Mouse (Mus musculus) heart, postnatal 0 days (tissue): ENCODE results near the gene Pomgnt1. TPM values are rescaled to one million over a fixed set of nuclear protein-coding genes. Genes with fewer than 3 reads are reported as not detected.

Experiments used
- ATAC-seq: fragments of 200-750 bp; cut with Nextera tagmentation; 2 replicates; pipeline ENCODE4 v1.8.0; 2017; ENCODE audit warnings: low read depth, moderate number of reproducible peaks, moderate library complexity; ENCODE audit not compliant: insufficient read depth
- DNase-seq: peaks from one replicate; pipeline ENCODE4 v3.0.0-alpha.2; 2016; ENCODE audit warnings: low spot score
- H3K27ac ChIP-seq: fragments of 300-500 bp; sonication (generic); 2 replicates; pipeline ENCODE4 v1.5.1; 2014; ENCODE audit warnings: low read depth, mild to moderate bottlenecking
- H3K27me3 ChIP-seq: fragments of 300-500 bp; sonication (generic); 2 replicates; pipeline ENCODE4 v1.6.1; 2014; ENCODE audit warnings: low read length, mixed read lengths; ENCODE audit not compliant: control insufficient read depth, insufficient read depth
- H3K36me3 ChIP-seq: fragments of 300-500 bp; sonication (generic); replicated peaks from 2 replicates; pipeline ENCODE4 v1.6.1; 2014; ENCODE audit warnings: low read length, mixed read lengths; ENCODE audit not compliant: control insufficient read depth, insufficient read depth
- H3K4me1 ChIP-seq: fragments of 300-500 bp; sonication (generic); 2 replicates; pipeline ENCODE4 v1.6.1; 2014; ENCODE audit warnings: antibody characterized with exemption; ENCODE audit not compliant: control insufficient read depth, insufficient read depth
- H3K4me2 ChIP-seq: fragments of 300-500 bp; sonication (generic); 2 replicates; pipeline ENCODE4 v1.6.1; 2014; ENCODE audit warnings: low read depth, mild to moderate bottlenecking, low read length, moderate library complexity
- H3K4me3 ChIP-seq: fragments of 300-500 bp; sonication (generic); 2 replicates; pipeline ENCODE4 v1.5.1; 2014; ENCODE audit warnings: low read depth, low read length
- H3K9ac ChIP-seq: fragments of 300-500 bp; sonication (generic); replicated peaks from 2 replicates; pipeline ENCODE4 v1.6.1; 2014; ENCODE audit warnings: low read depth, low read length, mixed read lengths
- H3K9me3 ChIP-seq: fragments of 300-500 bp; sonication (generic); replicated peaks from 2 replicates; pipeline ENCODE4 v1.6.1; 2016; ENCODE audit warnings: low read length; ENCODE audit not compliant: control insufficient read depth
- CTCF ChIP-seq: IDR thresholded peaks from 2 replicates; pipeline ENCODE4 v1.5.1; 2016; ENCODE audit warnings: antibody characterized with exemption, control low read depth, low read depth
- EP300 ChIP-seq: IDR thresholded peaks from 2 replicates; pipeline ENCODE4 v1.6.1; 2016; ENCODE audit warnings: antibody characterized with exemption, low read depth
- WGBS: fragments of 180-500 bp; shearing (Covaris S2); extraction: QIAGEN DNeasy Blood & Tissue Kit; methylation state at CpG from one replicate; pipeline ENCODE4 v1.1.7; 2014; 5-methylcytosine and 5-hydroxymethylcytosine counted together
- polyA plus RNA-seq: library from polyadenylated mRNA; unstranded; fragments of >200 nt; fragmentation: Nextera tagmentation; extraction: Ambion mirVana; gene quantifications from 2 replicates; pipeline ENCODE4 v1.2.1, GENCODE M21; 2015
- total RNA-seq: library from RNA; depleted of rRNA; stranded (reverse); fragments of >200 nt; gene quantifications from 2 replicates; pipeline ENCODE4 v1.2.3, GENCODE M21; 2014; ENCODE audit warnings: low replicate concordance

Gene Pomgnt1
- total and polyA plus RNA-seq, 2 experiments from 2014 or later: 59.6 to 91.3 TPM

DNA sequence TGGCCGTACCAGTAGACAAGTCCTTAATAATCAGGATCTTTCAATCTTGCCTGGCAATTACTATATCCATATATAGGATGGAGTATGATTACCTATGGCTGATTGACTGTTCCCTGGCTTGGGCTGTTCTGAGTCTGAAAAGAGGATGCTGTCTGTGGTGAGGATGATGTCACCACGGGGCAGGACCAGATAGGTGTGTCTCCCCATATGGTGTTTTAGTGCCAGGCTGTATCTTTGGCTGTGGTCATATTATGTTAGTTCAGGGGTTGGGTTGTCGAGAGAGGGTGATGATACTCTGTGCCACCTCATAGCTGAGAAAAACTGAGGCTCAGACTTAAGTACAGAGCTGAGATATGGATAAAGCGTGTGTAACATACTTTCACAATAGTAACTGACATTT lies 61.4 kb downstream of the Pomgnt1 start:
- DNase-seq (no peak), ATAC-seq (no peak)
- Histone ChIP-seq H3K4me3 (no peak overlapping the region), H3K27ac (no peak overlapping the region), H3K9me3 (no peaks in the 10 kb centered on the region), H3K4me2 (no peak overlapping the region), H3K4me1 (peaks cover 10% of the 10 kb centered on the region), H3K9ac (no peak overlapping the region), H3K36me3 (no peaks in the 10 kb centered on the region), H3K27me3 (no peaks in the 10 kb centered on the region)
- no peak for TF ChIP-seq CTCF
- no peak for TF ChIP-seq EP300
- 79% methylated on average over 4 of the region's 4 CpGs for WGBS

DNA sequence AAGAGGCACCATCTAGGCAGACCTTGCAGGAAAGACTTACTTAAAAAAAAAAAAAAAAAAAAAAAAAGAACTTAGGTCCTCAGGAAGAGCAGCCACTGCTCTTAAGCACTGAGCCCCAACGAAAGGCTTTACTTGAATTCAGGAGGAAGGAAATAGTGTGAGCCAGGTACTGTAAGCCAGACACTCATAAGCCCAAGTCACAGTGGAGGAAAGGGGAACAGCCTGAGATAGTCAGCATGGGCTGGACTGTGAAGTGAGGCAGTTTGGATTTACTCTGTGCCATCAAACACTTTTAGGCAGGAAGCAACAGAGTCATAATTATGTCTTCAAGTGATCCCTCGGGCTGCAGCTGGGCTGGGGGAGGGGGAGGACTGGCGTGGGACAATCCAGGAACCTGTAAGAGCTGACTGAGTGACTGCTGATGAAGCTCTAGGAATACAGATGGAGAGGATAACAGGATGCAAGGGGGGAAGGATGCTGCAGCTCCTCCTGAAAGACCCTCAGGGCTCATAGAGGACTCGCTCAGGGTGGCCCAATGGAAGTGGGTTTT lies 68.7 kb downstream of the Pomgnt1 start:
- TF ChIP-seq EP300: no peak
- no peak for TF ChIP-seq CTCF
- H3K27ac ChIP-seq: no peak overlapping the region
- H3K4me2 ChIP-seq: no peak overlapping the region
- no peaks in the 10 kb centered on the region for H3K27me3 ChIP-seq
- H3K36me3 ChIP-seq: no peaks in the 10 kb centered on the region
- DNase-seq (no peak), ATAC-seq (no peak)
- 0 out of 2 replicates have a peak, but pooled peaks cover 3% of the 10 kb centered on the region for H3K4me1 ChIP-seq
- H3K9ac ChIP-seq: no peak overlapping the region
- no peaks in the 10 kb centered on the region for H3K9me3 ChIP-seq
- 39% methylated on average over 4 of the region's 4 CpGs for WGBS
- no peak overlapping the region for H3K4me3 ChIP-seq

DNA sequence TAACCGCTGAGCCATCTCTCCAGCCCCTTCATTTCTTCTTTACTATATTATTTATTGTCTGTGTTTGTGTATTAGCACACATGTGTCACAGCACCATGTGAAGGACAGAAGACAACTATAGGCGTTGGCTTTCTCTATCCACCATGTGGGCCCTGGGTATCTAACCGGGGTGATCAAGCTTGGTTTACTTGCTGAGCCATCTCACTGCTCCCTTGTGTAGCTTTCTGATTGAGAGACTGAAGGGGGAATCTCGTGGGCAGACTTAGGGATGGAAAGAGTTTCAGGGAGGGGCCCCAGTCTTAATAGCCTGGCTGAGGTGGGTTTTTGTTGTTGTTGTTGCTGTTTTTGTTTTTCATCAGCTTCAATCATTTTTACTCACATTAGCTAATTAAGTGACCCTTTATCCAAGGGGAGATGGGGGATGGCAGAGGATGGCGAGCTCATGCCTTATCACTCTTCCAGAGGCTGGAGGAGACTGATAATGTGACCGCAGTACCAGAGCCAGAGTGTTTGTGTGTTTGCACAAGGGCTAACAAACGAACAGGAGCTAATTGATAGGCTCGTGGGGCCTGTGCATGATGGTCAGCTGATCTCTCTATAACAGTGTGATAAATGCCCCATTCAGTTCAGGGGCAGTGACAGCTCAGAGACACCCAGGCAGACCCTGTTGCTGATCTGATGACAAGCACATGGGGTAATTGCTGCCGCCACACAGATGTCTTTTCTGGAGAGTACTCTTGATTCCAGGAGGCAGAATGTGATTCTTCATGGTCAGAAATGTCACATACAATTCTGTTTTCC lies 70.1 kb downstream of the Pomgnt1 start:
- Histone ChIP-seq H3K27me3 (no peaks in the 10 kb centered on the region), H3K4me3 (no peak overlapping the region), H3K4me2 (no peak overlapping the region), H3K36me3 (no peaks in the 10 kb centered on the region), H3K27ac (no peak overlapping the region), H3K4me1 (0 out of 2 replicates have a peak, but pooled peaks cover 3% of the 10 kb centered on the region), H3K9me3 (no peaks in the 10 kb centered on the region), H3K9ac (no peak overlapping the region)
- 43% methylated on average over 9 of the region's 9 CpGs for WGBS
- ATAC-seq (no peak), DNase-seq (no peak)
- TF ChIP-seq CTCF (no peak), EP300 (no peak)

DNA sequence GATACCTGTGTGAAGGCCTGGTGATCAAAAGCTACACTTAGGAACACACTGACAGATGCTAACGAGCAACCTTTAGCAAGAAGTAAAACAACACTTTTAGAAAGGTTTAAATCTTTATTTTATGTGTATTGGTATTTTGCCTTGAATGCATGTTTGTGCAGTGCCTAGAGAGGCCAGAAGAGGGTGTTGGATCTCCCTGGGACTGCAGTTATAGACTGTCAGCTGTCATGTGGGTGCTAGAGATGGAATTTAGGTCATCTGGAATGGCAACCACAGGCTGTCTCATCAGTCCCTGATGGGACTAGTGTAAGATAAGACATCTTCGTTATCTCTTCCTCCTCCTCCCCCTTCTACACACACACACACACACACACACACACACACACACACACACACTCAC lies 74.8 kb downstream of the Pomgnt1 start:
- H3K27ac ChIP-seq: no peak overlapping the region
- H3K4me3 ChIP-seq: no peak overlapping the region
- 0 out of 2 replicates have a peak, but pooled peaks cover 3% of the 10 kb centered on the region for H3K4me1 ChIP-seq
- no peak overlapping the region for H3K9ac ChIP-seq
- WGBS: 53% methylated on average over 2 of the region's 2 CpGs
- H3K36me3 ChIP-seq: no peaks in the 10 kb centered on the region
- ATAC-seq (no peak), DNase-seq (no peak)
- H3K9me3 ChIP-seq: no peaks in the 10 kb centered on the region
- no peaks in the 10 kb centered on the region for H3K27me3 ChIP-seq
- H3K4me2 ChIP-seq: no peak overlapping the region
- peak; percentile 30 for TF ChIP-seq CTCF
- TF ChIP-seq EP300: no peak

DNA sequence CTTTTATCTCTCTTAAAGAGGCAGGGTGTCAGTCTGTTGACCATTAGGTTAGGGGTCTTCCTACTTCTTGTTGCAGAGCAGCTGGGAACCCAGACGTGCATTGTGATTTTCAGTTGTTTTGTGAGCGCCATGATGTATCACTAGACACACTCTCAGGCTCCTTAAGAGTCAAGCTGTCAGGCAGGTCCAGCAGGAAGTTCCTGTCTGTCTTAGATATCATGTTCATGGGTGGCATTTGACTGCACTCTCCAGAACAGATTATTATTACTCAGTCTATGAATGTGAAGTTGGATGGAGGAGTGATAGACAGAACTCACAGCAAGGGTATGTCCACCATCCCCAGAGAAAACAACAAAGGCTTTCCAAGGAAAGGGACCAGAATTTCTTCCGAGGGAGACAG lies 80.8 kb downstream of the Pomgnt1 start:
- no peak for ATAC-seq
- Histone ChIP-seq H3K9ac (no peak overlapping the region), H3K9me3 (no peaks in the 10 kb centered on the region), H3K4me1 (no peaks in the 10 kb centered on the region), H3K36me3 (no peaks in the 10 kb centered on the region), H3K27me3 (no peaks in the 10 kb centered on the region), H3K27ac (no peak overlapping the region), H3K4me2 (no peak overlapping the region), H3K4me3 (no peak overlapping the region)
- no peak for DNase-seq
- WGBS: 58% methylated on average over 3 of the region's 3 CpGs
- no peak for TF ChIP-seq CTCF
- no peak for TF ChIP-seq EP300

DNA sequence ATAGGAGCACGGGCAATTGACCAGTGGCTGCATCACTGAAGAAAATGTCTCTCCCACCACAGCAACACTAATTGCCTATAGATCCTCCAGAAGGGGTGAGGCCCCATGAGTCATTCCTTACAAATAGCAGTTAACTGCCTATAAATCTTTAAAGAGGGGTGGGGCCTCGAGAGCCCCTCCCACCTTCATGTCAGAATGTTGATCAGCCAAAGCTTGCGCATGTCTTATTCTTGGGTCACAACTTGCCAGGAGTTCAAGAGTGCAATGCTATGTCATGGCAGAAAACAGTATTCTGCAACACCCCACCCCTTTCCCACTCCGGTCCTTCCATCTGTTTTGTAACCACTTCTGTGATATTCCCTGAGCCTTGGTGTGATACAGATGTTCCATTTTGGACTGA lies 82.9 kb downstream of the Pomgnt1 start:
- Histone ChIP-seq H3K27ac (no peak overlapping the region), H3K9me3 (no peaks in the 10 kb centered on the region), H3K4me1 (no peaks in the 10 kb centered on the region), H3K9ac (no peak overlapping the region), H3K36me3 (no peaks in the 10 kb centered on the region), H3K4me2 (no peak overlapping the region), H3K27me3 (no peaks in the 10 kb centered on the region), H3K4me3 (no peak overlapping the region)
- no peak for ATAC-seq
- no peak for DNase-seq
- WGBS: 74% methylated on average over 4 of the region's 4 CpGs
- TF ChIP-seq EP300 (no peak), CTCF (no peak)
